Comparison of ENCODE assay signal across 27 mouse cellular contexts in the genomic region with DNA sequence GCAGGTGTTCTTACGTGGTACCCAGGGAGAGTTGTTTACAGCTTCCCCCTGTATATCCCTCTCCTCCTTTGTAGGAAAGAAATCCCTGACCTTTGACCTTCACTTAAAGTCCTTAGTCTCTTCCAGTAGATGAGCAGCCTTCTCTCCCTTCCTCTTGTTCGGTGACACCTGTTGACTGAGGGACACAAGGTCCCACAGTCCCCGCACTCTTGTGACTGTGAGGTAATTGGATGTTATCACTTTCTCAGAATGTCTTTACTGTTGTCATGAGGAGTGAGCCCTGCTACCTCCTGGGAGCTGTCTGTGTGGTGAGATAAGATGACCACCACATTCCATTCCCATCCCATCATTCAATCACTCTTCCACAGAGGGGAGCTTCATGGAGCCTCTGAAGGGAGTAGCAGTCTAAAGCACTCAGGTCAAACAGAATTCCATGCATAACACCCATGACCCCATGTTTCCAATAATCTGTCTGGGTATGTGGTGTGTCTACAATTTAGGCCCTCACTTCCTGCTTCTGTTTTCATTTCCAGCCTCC.
DNase-seq lines count a peak whose midpoint lies in the region; ATAC-seq and TF ChIP-seq lines count a peak whose summit lies in the region.
"Had no signal": no experiment of that assay in that cellular context is flagged by ENCODE, and none has a peak within 500 bp of the region (broad histone marks: within the 10 kb centered on the region; RNA-seq: fewer than 3 reads in every experiment).

No protein-coding gene starts in this region.

- no peak for DNase-seq in heart, adult 8-10 months (ENCODE audit: low spot score)
- DNase-seq in embryonic facial prominence, embryonic 10.5 days (ENCODE audit: low spot score) = no peak
- DNase-seq: adrenal gland, postnatal 14 days; B cell, adult 2 months; cerebellum, adult 11 months; cerebellum, adult 9-10 months; cerebellum, postnatal 36 days; forebrain, postnatal 0 days; heart, postnatal 36 days; kidney, adult 18-20 months; kidney, postnatal 25 days; lung, embryonic 14.5 days; lung, postnatal 14 days had no signal

- peaks cover 40% of the 10 kb centered on the region for H3K4me1 ChIP-seq in heart, embryonic 12.5 days (replicated peaks)
- peaks cover 6% of the 10 kb centered on the region for H3K4me1 ChIP-seq in intestine, embryonic 15.5 days (replicated peaks)
- H3K4me1 ChIP-seq in intestine, embryonic 16.5 days (ENCODE audit: control insufficient read depth, insufficient read depth, low read length) = peaks cover 5% of the 10 kb centered on the region
- peaks cover 10% of the 10 kb centered on the region for H3K4me1 ChIP-seq in intestine, postnatal 0 days (replicated peaks; ENCODE audit: control insufficient read depth, insufficient read depth, low read length)
- peaks cover 26% of the 10 kb centered on the region for H3K4me1 ChIP-seq in embryonic facial prominence, embryonic 10.5 days
- peaks cover 25% of the 10 kb centered on the region for H3K4me1 ChIP-seq in midbrain, embryonic 13.5 days (replicated peaks)
- H3K4me1 ChIP-seq: liver, embryonic 15.5 days had no signal

- WGBS in heart, embryonic 12.5 days = 14% methylated on average over 3 of the region's 3 CpGs
- WGBS in intestine, embryonic 15.5 days = 51% methylated on average over 3 of the region's 3 CpGs
- 61% methylated on average over 3 of the region's 3 CpGs for WGBS in intestine, embryonic 16.5 days
- 39% methylated on average over 3 of the region's 3 CpGs for WGBS in intestine, postnatal 0 days
- WGBS in embryonic facial prominence, embryonic 10.5 days = 56% methylated on average over 3 of the region's 3 CpGs
- WGBS in midbrain, embryonic 13.5 days = 78% methylated on average over 3 of the region's 3 CpGs

- no peak overlapping the region for H3K4me2 ChIP-seq in heart, embryonic 12.5 days
- no peak overlapping the region for H3K4me2 ChIP-seq in intestine, embryonic 15.5 days (replicated peaks)
- no peak overlapping the region for H3K4me2 ChIP-seq in intestine, embryonic 16.5 days (ENCODE audit: low read depth, low read length)
- H3K4me2 ChIP-seq in intestine, postnatal 0 days (replicated peaks; ENCODE audit: low read depth) = no peak overlapping the region
- no peak overlapping the region for H3K4me2 ChIP-seq in midbrain, embryonic 13.5 days (replicated peaks)
- H3K4me2 ChIP-seq: embryonic facial prominence, embryonic 12.5 days; hindbrain, embryonic 13.5 days; kidney, embryonic 15.5 days; limb, embryonic 12.5 days; liver, embryonic 15.5 days; lung, embryonic 14.5 days; neural tube, embryonic 13.5 days had no signal

- H3K27me3 ChIP-seq in heart, embryonic 12.5 days (replicated peaks) = no peaks in the 10 kb centered on the region
- no peaks in the 10 kb centered on the region for H3K27me3 ChIP-seq in intestine, embryonic 15.5 days (replicated peaks)
- H3K27me3 ChIP-seq in intestine, embryonic 16.5 days (replicated peaks; ENCODE audit: control insufficient read depth, insufficient read depth, low read length) = no peaks in the 10 kb centered on the region
- H3K27me3 ChIP-seq in intestine, postnatal 0 days (replicated peaks; ENCODE audit: control insufficient read depth, insufficient read depth, low read length) = no peaks in the 10 kb centered on the region
- H3K27me3 ChIP-seq in embryonic facial prominence, embryonic 10.5 days (replicated peaks; ENCODE audit: low read depth, poor library complexity, severe bottlenecking) = peaks cover 19% of the 10 kb centered on the region; the same call in 1 of the 2 replicates
- H3K27me3 ChIP-seq in midbrain, embryonic 13.5 days = peaks cover 13% of the 10 kb centered on the region; the same call in 1 of the 2 replicates
- H3K27me3 ChIP-seq: embryonic facial prominence, embryonic 12.5 days; kidney, embryonic 15.5 days; limb, embryonic 12.5 days; liver, embryonic 15.5 days had no signal

- TF ChIP-seq CTCF in intestine, postnatal 0 days (IDR thresholded peaks at IDR 0.05; ENCODE audit: low read depth) = no peak

- no peaks in the 10 kb centered on the region for H3K36me3 ChIP-seq in heart, embryonic 12.5 days
- no peaks in the 10 kb centered on the region for H3K36me3 ChIP-seq in intestine, embryonic 15.5 days
- H3K36me3 ChIP-seq in intestine, embryonic 16.5 days (ENCODE audit: control insufficient read depth, insufficient read depth, low read length) = no peaks in the 10 kb centered on the region
- H3K36me3 ChIP-seq in intestine, postnatal 0 days (ENCODE audit: control insufficient read depth, insufficient read depth) = no peaks in the 10 kb centered on the region
- no peaks in the 10 kb centered on the region for H3K36me3 ChIP-seq in embryonic facial prominence, embryonic 10.5 days (replicated peaks)
- no peaks in the 10 kb centered on the region for H3K36me3 ChIP-seq in midbrain, embryonic 13.5 days
- H3K36me3 ChIP-seq: embryonic facial prominence, embryonic 12.5 days; hindbrain, embryonic 13.5 days; kidney, embryonic 15.5 days; limb, embryonic 12.5 days; liver, embryonic 15.5 days; midbrain, embryonic 10.5 days; neural tube, embryonic 13.5 days had no signal

- peak; percentile 74 for ATAC-seq in heart, embryonic 12.5 days (ENCODE audit: insufficient number of reproducible peaks, low FRiP score)
- 0 out of 2 replicates have a peak, but pooled peaks have one; percentile 22 for ATAC-seq in intestine, embryonic 15.5 days
- ATAC-seq in intestine, embryonic 16.5 days = no peak
- peak; percentile 70 for ATAC-seq in intestine, postnatal 0 days
- ATAC-seq in midbrain, embryonic 13.5 days = no peak
- ATAC-seq: forebrain, postnatal 0 days; midbrain, embryonic 16.5 days had no signal

- H3K4me3 ChIP-seq in heart, embryonic 12.5 days = no peak overlapping the region
- H3K4me3 ChIP-seq in intestine, embryonic 15.5 days (replicated peaks) = no peak overlapping the region
- no peak overlapping the region for H3K4me3 ChIP-seq in intestine, embryonic 16.5 days (ENCODE audit: low read length)
- no peak overlapping the region for H3K4me3 ChIP-seq in intestine, postnatal 0 days (ENCODE audit: low read depth, low read length)
- no peak overlapping the region for H3K4me3 ChIP-seq in embryonic facial prominence, embryonic 10.5 days
- H3K4me3 ChIP-seq in midbrain, embryonic 13.5 days (replicated peaks) = no peak overlapping the region
- H3K4me3 ChIP-seq: embryonic facial prominence, embryonic 12.5 days; hindbrain, embryonic 13.5 days; kidney, embryonic 15.5 days; left cerebral cortex, adult 2 months; limb, embryonic 12.5 days; liver, embryonic 15.5 days; midbrain, embryonic 10.5 days; neural tube, embryonic 13.5 days had no signal

- peak overlapping the region; percentile 65; the same call in 1 of the 2 replicates for H3K27ac ChIP-seq in heart, embryonic 12.5 days (ENCODE audit: poor library complexity, severe bottlenecking)
- H3K27ac ChIP-seq in intestine, embryonic 15.5 days = no peak overlapping the region
- no peak overlapping the region for H3K27ac ChIP-seq in intestine, embryonic 16.5 days (ENCODE audit: low read length)
- no peak overlapping the region for H3K27ac ChIP-seq in intestine, postnatal 0 days (ENCODE audit: low read depth, low read length)
- no peak overlapping the region for H3K27ac ChIP-seq in embryonic facial prominence, embryonic 10.5 days (replicated peaks)
- H3K27ac ChIP-seq in midbrain, embryonic 13.5 days = no peak overlapping the region
- H3K27ac ChIP-seq: embryonic facial prominence, embryonic 12.5 days; hindbrain, embryonic 13.5 days; kidney, embryonic 15.5 days; left cerebral cortex, adult 2 months; limb, embryonic 12.5 days; liver, embryonic 15.5 days; midbrain, embryonic 10.5 days; neural tube, embryonic 13.5 days had no signal

- H3K9ac ChIP-seq in heart, embryonic 12.5 days = no peak overlapping the region
- no peak overlapping the region for H3K9ac ChIP-seq in intestine, embryonic 15.5 days
- H3K9ac ChIP-seq in intestine, embryonic 16.5 days (ENCODE audit: low read depth, low read length) = no peak overlapping the region
- H3K9ac ChIP-seq in intestine, postnatal 0 days (ENCODE audit: low read depth, low read length) = no peak overlapping the region
- no peak overlapping the region for H3K9ac ChIP-seq in midbrain, embryonic 13.5 days (replicated peaks)
- H3K9ac ChIP-seq: embryonic facial prominence, embryonic 12.5 days; forebrain, postnatal 0 days; hindbrain, embryonic 13.5 days; kidney, embryonic 15.5 days; limb, embryonic 12.5 days; liver, embryonic 15.5 days; lung, embryonic 14.5 days; neural tube, embryonic 13.5 days had no signal

- no peaks in the 10 kb centered on the region for H3K9me3 ChIP-seq in heart, embryonic 12.5 days (replicated peaks)
- no peaks in the 10 kb centered on the region for H3K9me3 ChIP-seq in intestine, embryonic 15.5 days
- H3K9me3 ChIP-seq in intestine, embryonic 16.5 days (ENCODE audit: control insufficient read depth, low read length) = no peaks in the 10 kb centered on the region
- H3K9me3 ChIP-seq in intestine, postnatal 0 days (ENCODE audit: control insufficient read depth) = no peaks in the 10 kb centered on the region
- no peaks in the 10 kb centered on the region for H3K9me3 ChIP-seq in embryonic facial prominence, embryonic 10.5 days
- H3K9me3 ChIP-seq in midbrain, embryonic 13.5 days = no peaks in the 10 kb centered on the region
- H3K9me3 ChIP-seq: embryonic facial prominence, embryonic 12.5 days; hindbrain, embryonic 13.5 days; kidney, embryonic 15.5 days; limb, embryonic 12.5 days; liver, embryonic 15.5 days; midbrain, embryonic 10.5 days; neural tube, embryonic 13.5 days had no signal

Comparison
In these comparisons a context has a peak if more than half of its experiments do, and no peak if none do; other contexts are left out.
1. ATAC-seq: peak in heart, embryonic 12.5 days (single experiment), intestine, embryonic 15.5 days (single experiment) and intestine, postnatal 0 days (single experiment); none in intestine, embryonic 16.5 days (single experiment) and midbrain, embryonic 13.5 days (single experiment).